Mouse (Mus musculus): Measurements from ENCODE around the gene Crym.

Gene Crym

DNA sequence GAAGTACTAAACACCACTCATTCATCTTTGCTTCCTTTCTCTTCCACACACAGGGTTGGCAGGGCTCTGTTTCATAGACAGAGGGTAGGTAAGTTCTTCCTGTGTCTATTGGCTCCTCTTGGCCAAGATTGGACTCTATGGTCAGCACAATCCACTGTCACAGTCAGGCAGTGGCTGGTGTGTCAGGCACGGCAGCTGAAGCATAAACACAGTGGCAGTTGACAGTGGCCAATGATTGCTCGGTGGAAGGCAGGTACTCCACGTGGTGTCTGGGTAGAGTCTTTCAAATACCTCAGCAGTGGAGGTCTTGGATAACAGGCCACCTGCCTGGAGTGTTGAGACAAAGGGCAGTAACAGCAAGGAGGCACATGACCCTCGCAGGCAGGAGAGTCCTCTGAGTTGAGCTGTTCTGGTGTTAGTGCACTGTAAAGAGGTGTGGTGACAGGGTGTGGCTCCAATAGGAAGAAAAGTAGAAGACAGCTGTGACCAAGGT is 43.7 kb downstream of the Crym start:
- no peak for DNase-seq

DNA sequence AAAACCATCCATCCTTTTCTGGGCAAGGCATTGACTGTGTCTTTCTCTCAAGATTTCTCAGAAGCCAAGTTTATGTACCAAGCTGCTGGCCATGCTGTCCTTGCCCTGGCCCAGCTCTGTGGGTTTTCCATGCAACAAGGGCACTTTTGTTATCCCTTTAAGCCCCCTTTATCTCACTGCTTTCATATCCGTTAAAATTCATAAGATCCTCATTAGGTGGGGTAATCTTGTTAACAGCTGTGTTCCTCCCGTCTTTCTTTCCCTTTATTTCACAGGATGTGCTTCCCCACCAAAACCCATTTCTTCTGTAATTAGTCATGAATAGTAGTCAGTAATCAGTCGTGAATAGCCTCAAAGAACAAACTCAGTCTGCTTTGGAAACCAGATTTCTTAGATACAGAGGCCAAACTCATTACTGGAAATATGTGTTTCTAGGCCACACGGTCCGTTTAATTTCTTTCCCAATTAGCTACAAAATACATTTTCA is 44.3 kb downstream of the Crym start:
- no peak for DNase-seq

DNA sequence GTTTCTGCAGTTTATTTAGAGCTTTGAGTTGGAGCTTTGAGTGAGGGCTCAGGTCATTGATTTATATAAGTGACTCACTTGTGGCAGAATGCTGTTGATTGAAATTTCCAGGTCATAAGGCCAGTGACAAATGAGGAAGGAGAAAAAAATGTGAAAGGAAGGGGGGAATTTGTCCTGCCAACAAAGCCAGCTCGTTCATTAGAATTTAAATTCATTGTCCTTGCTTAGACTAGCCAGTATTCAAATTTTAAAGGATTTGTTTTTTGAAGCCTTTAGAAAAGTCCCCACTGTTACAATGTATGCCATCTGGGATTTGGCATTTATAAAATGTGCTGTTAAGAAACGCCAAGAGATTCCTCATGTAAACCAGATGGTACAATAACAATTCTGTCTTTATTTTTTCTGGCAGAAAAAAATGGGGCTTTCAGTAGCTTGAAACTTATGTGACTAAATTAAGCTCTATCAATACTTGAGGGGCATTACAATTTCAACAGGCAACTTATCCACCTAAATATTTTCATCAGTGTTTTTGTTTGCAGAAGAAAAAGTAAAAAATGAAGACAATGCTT is 45.0 kb downstream of the Crym start:
- peak; percentile 62 for DNase-seq

DNA sequence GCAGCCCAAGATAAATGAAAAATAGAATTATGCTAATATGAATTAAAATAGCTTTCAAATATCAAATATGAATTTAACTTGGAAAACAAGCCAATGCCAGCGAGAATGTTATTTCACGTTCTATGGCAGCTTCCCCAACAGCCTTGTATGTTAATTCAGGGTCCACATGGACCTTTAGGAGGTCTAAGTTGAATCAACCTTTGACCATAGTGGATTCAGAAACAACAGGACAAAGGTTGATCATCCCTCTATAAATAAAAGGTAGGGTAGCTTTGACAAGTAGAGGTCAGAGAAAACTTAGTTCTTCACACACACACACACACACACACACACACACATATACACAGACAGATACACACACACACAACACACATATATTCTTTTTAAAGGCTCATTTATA is 51.0 kb downstream of the Crym start:
- no peak for DNase-seq

DNA sequence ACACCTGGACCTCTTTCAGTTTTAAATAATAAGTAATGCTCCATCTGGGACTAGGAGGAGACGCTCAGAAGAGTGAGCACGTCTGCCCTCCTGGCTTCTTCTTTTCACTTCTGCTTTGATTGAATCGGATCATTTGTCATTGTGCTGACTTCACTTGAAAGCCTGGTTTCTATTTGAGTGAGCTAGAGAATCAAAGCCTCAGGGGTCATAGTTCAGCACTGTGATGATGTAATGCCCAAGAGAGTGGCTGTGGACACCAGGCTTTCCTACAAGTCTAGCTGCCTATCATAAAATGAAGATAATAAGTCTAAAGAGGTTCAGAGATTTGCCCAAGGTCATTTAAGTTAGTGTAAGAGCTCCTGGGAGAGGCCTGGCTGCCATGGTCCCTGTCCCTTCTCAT is 51.7 kb downstream of the Crym start:
- no peak for DNase-seq

DNA sequence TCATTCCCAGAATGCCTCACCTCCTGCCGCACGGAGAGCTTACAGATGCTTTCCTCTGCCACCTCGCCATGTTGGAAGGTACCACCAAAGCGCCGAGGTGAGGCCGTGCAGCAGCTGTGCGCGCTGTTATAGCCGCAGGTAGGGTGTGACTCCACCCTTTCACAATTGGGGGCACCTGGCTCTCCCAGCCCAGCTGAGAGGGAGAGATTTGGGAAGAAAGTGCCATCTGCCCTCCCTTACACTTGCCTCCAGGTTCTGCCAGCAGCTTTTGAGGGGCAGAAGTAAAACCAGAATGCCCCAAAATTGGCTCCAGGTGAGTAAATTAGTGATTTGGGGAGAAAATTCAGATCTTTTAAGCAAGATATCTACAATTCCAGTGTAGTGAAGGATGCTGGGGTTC is 56.7 kb downstream of the Crym start, which contains the start of gene Zp2:
Gene Zp2 (minus strand): TSS at position 101 of the 400 bp plus-strand sequence.
- DNase-seq: no peak

DNA sequence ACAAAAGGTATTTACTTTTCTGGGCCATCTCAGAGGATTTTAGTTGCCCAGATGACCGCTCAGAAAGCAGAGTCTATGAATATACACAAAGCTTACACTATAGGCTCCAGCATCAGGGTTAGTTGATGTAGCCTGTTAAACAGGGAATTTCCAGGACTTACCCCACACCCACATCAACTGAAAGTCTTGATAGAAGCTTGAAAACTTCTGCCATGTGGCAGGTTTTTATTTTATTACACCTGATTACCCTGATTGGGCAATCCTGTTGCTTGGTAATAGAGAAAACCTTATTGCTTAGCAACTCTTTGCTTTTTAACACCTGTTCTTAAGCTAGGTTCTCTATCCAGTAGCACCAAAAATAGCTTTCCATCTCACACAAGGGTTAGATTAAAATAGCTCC is 59.2 kb downstream of the Crym start:
- no peak for DNase-seq
